Mouse (Mus musculus): ENCODE measurements around the gene Gm44973. TPM values are rescaled to one million over a fixed set of nuclear protein-coding genes. Genes with fewer than 3 reads are reported as not detected.

Gene Gm44973
- polyA plus RNA-seq, 1 experiment from 2014 or later: 3.6 TPM

DNA sequence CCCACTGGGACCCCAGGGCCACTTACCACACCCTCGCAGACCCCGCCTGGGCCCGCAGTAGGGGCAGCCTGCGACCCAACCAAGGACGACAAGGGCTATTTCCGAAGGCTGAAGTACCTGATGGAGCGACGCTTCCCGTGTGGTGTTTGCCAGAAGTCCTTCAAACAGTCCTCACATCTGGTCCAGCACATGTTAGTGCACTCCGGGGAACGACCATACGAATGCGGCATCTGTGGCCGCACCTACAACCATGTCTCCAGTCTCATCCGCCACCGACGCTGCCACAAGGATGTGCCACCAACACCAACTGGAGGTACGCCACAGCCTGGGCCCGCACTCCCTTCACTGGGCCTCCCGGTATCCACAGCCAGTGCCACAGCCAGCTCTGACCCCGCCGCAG is 14.2 kb downstream of the Gm44973 start:
- Histone ChIP-seq H3K4me1 (ENCODE audit: control insufficient read depth, insufficient read depth, low read length) (no peaks in the 10 kb centered on the region), H3K36me3 (ENCODE audit: control insufficient read depth, insufficient read depth, low read length) (peaks cover 59% of the 10 kb centered on the region), H3K9ac (ENCODE audit: low read depth, low read length) (no peak overlapping the region), H3K4me3 (ENCODE audit: low read length) (no peak overlapping the region), H3K27ac (ENCODE audit: low read length) (no peak overlapping the region), H3K27me3 (replicated peaks; ENCODE audit: control insufficient read depth, insufficient read depth, low read length) (no peaks in the 10 kb centered on the region), H3K9me3 (ENCODE audit: control insufficient read depth, low read length) (peaks cover 32% of the 10 kb centered on the region), H3K4me2 (ENCODE audit: low read depth, low read length) (no peak overlapping the region)
- WGBS: 95% methylated on average over 22 of the region's 22 CpGs
- ATAC-seq: no peak

DNA sequence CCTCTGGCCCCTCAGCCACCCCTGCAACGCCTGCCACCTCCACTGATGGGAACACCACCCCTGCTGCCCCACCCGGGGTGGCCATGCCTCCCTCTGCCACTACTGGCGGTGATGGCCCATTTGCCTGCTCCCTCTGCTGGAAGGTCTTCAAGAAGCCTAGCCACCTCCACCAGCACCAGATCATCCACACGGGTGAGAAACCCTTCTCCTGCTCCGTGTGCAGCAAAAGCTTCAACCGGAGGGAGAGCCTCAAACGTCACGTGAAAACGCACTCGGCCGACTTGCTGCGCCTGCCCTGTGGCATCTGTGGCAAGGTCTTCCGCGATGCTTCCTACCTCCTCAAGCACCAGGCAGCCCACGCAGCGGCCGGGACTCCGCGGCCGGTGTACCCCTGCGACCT is 14.7 kb downstream of the Gm44973 start:
- H3K36me3 ChIP-seq (ENCODE audit: control insufficient read depth, insufficient read depth, low read length): peaks cover 63% of the 10 kb centered on the region
- no peak for ATAC-seq

DNA sequence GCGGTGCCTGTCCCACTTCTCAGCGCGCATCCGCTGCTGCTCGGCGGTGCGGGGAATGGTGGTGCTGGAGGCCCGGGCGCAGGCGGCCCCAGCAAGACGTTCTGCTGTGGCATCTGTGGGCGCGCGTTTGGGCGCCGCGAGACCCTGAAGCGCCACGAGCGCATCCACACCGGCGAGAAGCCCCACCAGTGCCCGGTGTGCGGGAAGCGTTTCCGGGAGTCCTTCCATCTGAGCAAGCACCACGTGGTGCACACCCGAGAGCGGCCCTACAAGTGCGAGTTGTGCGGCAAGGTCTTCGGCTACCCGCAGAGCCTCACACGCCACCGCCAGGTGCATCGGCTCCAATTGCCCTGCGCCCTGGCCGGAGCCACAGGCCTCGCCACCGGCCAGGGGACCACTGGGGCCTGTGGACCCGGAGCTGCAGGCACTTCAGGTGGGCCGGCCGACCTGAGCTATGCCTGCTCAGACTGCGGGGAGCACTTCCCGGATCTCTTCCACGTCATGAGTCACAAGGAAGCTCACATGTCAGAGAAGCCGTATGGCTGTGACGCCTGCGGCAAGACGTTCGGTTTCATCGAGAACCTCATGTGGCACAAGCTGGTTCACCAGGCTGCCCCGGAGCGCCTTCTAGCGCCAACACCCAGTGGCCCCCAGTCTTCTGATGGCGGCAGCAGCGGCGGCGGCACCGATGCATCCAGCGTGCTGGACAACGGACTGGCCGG is 15.4 kb downstream of the Gm44973 start:
- no peaks in the 10 kb centered on the region for H3K27me3 ChIP-seq (replicated peaks; ENCODE audit: control insufficient read depth, insufficient read depth, low read length)
- H3K27ac ChIP-seq (ENCODE audit: low read length): no peak overlapping the region
- H3K36me3 ChIP-seq (ENCODE audit: control insufficient read depth, insufficient read depth, low read length): peaks cover 70% of the 10 kb centered on the region
- no peak overlapping the region for H3K4me3 ChIP-seq (ENCODE audit: low read length)
- no peaks in the 10 kb centered on the region for H3K4me1 ChIP-seq (ENCODE audit: control insufficient read depth, insufficient read depth, low read length)
- no peak overlapping the region for H3K4me2 ChIP-seq (ENCODE audit: low read depth, low read length)
- H3K9ac ChIP-seq (ENCODE audit: low read depth, low read length): no peak overlapping the region
- WGBS: 86% methylated on average over 63 of the region's 63 CpGs
- 0 out of 2 replicates have a peak, but pooled peaks have one; percentile 8 for ATAC-seq
- H3K9me3 ChIP-seq (ENCODE audit: control insufficient read depth, low read length): peaks cover 32% of the 10 kb centered on the region

More for the DNA sequence above, 14.7 kb downstream of the Gm44973 start:
- H3K4me2 ChIP-seq (ENCODE audit: low read depth, low read length): no peak overlapping the region
- 88% methylated on average over 21 of the region's 21 CpGs for WGBS
- peaks cover 32% of the 10 kb centered on the region for H3K9me3 ChIP-seq (ENCODE audit: control insufficient read depth, low read length)
- no peaks in the 10 kb centered on the region for H3K27me3 ChIP-seq (replicated peaks; ENCODE audit: control insufficient read depth, insufficient read depth, low read length)
- H3K9ac ChIP-seq (ENCODE audit: low read depth, low read length): no peak overlapping the region
- no peak overlapping the region for H3K4me3 ChIP-seq (ENCODE audit: low read length)
- no peaks in the 10 kb centered on the region for H3K4me1 ChIP-seq (ENCODE audit: control insufficient read depth, insufficient read depth, low read length)
- H3K27ac ChIP-seq (ENCODE audit: low read length): no peak overlapping the region

DNA sequence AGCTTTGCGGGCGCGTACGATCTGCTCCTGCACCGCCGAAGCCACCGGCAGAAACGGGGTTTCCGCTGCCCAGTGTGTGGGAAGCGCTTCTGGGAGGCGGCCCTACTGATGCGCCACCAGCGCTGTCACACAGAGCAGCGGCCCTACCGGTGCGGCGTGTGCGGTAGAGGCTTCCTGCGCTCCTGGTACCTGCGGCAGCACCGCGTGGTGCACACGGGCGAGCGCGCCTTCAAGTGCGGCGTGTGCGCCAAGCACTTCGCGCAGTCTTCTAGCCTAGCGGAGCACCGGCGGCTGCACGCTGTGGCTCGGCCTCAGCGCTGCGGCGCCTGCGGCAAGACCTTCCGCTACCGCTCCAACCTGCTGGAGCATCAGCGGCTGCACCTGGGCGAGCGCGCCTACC is 16.2 kb downstream of the Gm44973 start:
- no peak overlapping the region for H3K27ac ChIP-seq (ENCODE audit: low read length)
- no peaks in the 10 kb centered on the region for H3K4me1 ChIP-seq (ENCODE audit: control insufficient read depth, insufficient read depth, low read length)
- H3K9me3 ChIP-seq (ENCODE audit: control insufficient read depth, low read length): peaks cover 32% of the 10 kb centered on the region
- H3K4me2 ChIP-seq (ENCODE audit: low read depth, low read length): no peak overlapping the region
- H3K4me3 ChIP-seq (ENCODE audit: low read length): no peak overlapping the region
- no peak overlapping the region for H3K9ac ChIP-seq (ENCODE audit: low read depth, low read length)
- no peak for ATAC-seq
- peaks cover 72% of the 10 kb centered on the region for H3K36me3 ChIP-seq (ENCODE audit: control insufficient read depth, insufficient read depth, low read length)
- 84% methylated on average over 46 of the region's 46 CpGs for WGBS
- no peaks in the 10 kb centered on the region for H3K27me3 ChIP-seq (replicated peaks; ENCODE audit: control insufficient read depth, insufficient read depth, low read length)

DNA sequence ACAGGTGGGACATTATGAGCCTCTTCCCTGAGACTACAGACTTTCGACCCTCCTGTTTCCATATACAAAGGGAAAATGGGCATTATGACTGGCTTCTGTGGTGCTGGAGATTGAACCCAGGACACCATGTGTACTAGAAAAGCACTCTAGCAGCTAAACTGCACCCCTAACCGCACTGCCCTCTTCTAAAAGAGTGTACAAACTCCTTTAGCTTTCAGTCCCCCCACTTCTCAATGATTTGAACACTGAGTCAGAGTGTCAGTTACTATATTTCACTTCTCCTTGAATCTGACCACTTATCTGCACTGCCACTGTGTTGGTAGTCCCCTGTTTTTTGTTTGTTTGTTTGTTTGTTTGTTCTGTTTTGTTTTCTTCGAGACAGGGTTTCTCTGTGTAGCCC is 18.5 kb downstream of the Gm44973 start, which contains the start of gene 4632433K11Rik:
Gene 4632433K11Rik, plus strand, starts transcription at position 301 of the 400 bp plus-strand sequence.
- Histone ChIP-seq H3K27ac (ENCODE audit: low read length) (no peak within 1 kb of the TSS), H3K4me3 (ENCODE audit: low read length) (no peak within 1 kb of the TSS), H3K4me2 (ENCODE audit: low read depth, low read length) (no peak within 1 kb of the TSS), H3K27me3 (replicated peaks; ENCODE audit: control insufficient read depth, insufficient read depth, low read length) (no peaks in the 10 kb centered on the region), H3K4me1 (ENCODE audit: control insufficient read depth, insufficient read depth, low read length) (peaks cover 6% of the 10 kb centered on the region), H3K36me3 (ENCODE audit: control insufficient read depth, insufficient read depth, low read length) (peaks cover 61% of the 10 kb centered on the region), H3K9ac (ENCODE audit: low read depth, low read length) (no peak within 1 kb of the TSS), H3K9me3 (ENCODE audit: control insufficient read depth, low read length) (peaks cover 32% of the 10 kb centered on the region)
- WGBS: 87% methylated on average over 3 of the region's 3 CpGs
- no peak for ATAC-seq

- no peaks in the 10 kb centered on the region for H3K27me3 ChIP-seq (replicated peaks; ENCODE audit: control insufficient read depth, insufficient read depth, low read length)
- H3K9ac ChIP-seq (ENCODE audit: low read depth, low read length): no peak overlapping the region
- 96% methylated on average over 17 of the region's 17 CpGs for WGBS
- H3K27ac ChIP-seq (ENCODE audit: low read length): no peak overlapping the region
- peaks cover 43% of the 10 kb centered on the region for H3K36me3 ChIP-seq (ENCODE audit: control insufficient read depth, insufficient read depth, low read length)
- H3K4me3 ChIP-seq (ENCODE audit: low read length): no peak overlapping the region
- H3K9me3 ChIP-seq (ENCODE audit: control insufficient read depth, low read length): peaks cover 17% of the 10 kb centered on the region
- ATAC-seq: no peak
- H3K4me1 ChIP-seq (ENCODE audit: control insufficient read depth, insufficient read depth, low read length): peaks cover 6% of the 10 kb centered on the region
- H3K4me2 ChIP-seq (ENCODE audit: low read depth, low read length): no peak overlapping the region
These were observed 20.3 kb downstream of the Gm44973 start for GRCm38 (mm10) chr7:5035628-5036027.

- no peak for ATAC-seq
- Histone ChIP-seq H3K9me3 (ENCODE audit: control insufficient read depth, low read length) (peaks cover 11% of the 10 kb centered on the region), H3K4me2 (ENCODE audit: low read depth, low read length) (no peak overlapping the region), H3K36me3 (ENCODE audit: control insufficient read depth, insufficient read depth, low read length) (peaks cover 38% of the 10 kb centered on the region), H3K4me3 (ENCODE audit: low read length) (no peak overlapping the region), H3K27me3 (replicated peaks; ENCODE audit: control insufficient read depth, insufficient read depth, low read length) (no peaks in the 10 kb centered on the region), H3K4me1 (ENCODE audit: control insufficient read depth, insufficient read depth, low read length) (peaks cover 6% of the 10 kb centered on the region), H3K27ac (ENCODE audit: low read length) (no peak overlapping the region), H3K9ac (ENCODE audit: low read depth, low read length) (no peak overlapping the region)
- 97% methylated on average over 9 of the region's 9 CpGs for WGBS
These were observed 20.8 kb downstream of the Gm44973 start for GRCm38 (mm10) chr7:5036136-5036535.

- WGBS: 93% methylated on average over 7 of the region's 7 CpGs
These were observed 21.7 kb downstream of the Gm44973 start for GRCm38 (mm10) chr7:5037026-5037425.

GRCm38 (mm10) chr7:5037467-5037866 is 22.2 kb downstream of the Gm44973 start:
- H3K9ac ChIP-seq (ENCODE audit: low read depth, low read length): no peak overlapping the region
- ATAC-seq: no peak
- 84% methylated on average over 8 of the region's 8 CpGs for WGBS

More at GRCm38 (mm10) chr7:5037026-5037425, 21.7 kb downstream of the Gm44973 start:
- Histone ChIP-seq H3K4me3 (ENCODE audit: low read length) (no peak overlapping the region), H3K4me1 (ENCODE audit: control insufficient read depth, insufficient read depth, low read length) (peaks cover 6% of the 10 kb centered on the region), H3K27ac (ENCODE audit: low read length) (no peak overlapping the region), H3K9me3 (ENCODE audit: control insufficient read depth, low read length) (peaks cover 3% of the 10 kb centered on the region), H3K9ac (ENCODE audit: low read depth, low read length) (no peak overlapping the region), H3K36me3 (ENCODE audit: control insufficient read depth, insufficient read depth, low read length) (peaks cover 29% of the 10 kb centered on the region), H3K27me3 (replicated peaks; ENCODE audit: control insufficient read depth, insufficient read depth, low read length) (no peaks in the 10 kb centered on the region), H3K4me2 (ENCODE audit: low read depth, low read length) (no peak overlapping the region)
- ATAC-seq: no peak

More at GRCm38 (mm10) chr7:5037467-5037866, 22.2 kb downstream of the Gm44973 start:
- Histone ChIP-seq H3K9me3 (ENCODE audit: control insufficient read depth, low read length) (no peaks in the 10 kb centered on the region; the same call in 1 of the 2 replicates), H3K27ac (ENCODE audit: low read length) (peak overlapping the region; percentile 98), H3K27me3 (replicated peaks; ENCODE audit: control insufficient read depth, insufficient read depth, low read length) (no peaks in the 10 kb centered on the region), H3K4me1 (ENCODE audit: control insufficient read depth, insufficient read depth, low read length) (peaks cover 6% of the 10 kb centered on the region), H3K4me3 (ENCODE audit: low read length) (peak overlapping the region; percentile 71), H3K36me3 (ENCODE audit: control insufficient read depth, insufficient read depth, low read length) (peaks cover 24% of the 10 kb centered on the region), H3K4me2 (ENCODE audit: low read depth, low read length) (peak overlapping the region; percentile 50)

Measured in intestine, embryonic 16.5 days (tissue).